9 mouse cellular contexts compared by ENCODE assay signal in the genomic region with DNA sequence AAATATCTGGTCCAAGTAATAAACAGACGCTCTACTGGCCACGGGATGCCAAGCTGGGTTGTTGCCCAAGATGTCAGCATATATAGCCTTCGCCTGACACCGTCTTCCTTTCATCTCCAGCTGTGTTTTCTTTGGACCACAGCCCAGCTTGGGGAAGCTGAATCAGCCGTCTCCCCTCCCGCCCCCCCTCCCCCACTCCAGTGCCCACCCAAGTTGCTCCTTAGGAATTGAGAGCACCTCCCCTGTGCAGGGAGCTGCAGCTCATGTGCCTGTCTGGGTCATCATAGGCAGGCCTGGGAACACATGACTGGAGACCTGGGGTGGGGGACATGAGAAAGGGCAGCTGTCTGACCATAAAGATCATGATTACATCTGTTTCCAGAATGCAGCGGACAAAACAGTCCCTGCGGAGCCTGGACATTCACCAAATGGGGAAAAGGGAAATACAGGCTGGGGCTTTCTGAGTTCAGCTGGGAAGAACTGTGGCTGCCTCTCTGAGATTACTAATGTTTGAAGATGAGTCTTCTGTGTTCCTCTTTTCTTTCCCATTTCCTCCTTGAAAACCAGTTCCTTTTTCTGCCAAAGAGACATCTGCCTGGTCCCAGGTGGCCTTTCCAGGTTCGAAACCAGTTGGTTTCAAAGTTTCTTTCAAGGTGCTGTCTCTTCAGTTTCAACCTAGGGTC. TPM values are rescaled to one million over a fixed set of nuclear protein-coding genes. Genes with fewer than 3 reads are reported as not detected.
DNase-seq lines count a peak whose midpoint lies in the region; ATAC-seq and TF ChIP-seq lines count a peak whose summit lies in the region.
"Had no signal": no experiment of that assay in that cellular context is flagged by ENCODE, and none has a peak within 500 bp of the region (broad histone marks: within the 10 kb centered on the region; RNA-seq: fewer than 3 reads in every experiment).

No protein-coding gene starts in this region.

- H3K4me1 ChIP-seq in kidney, embryonic 14.5 days (ENCODE audit: control insufficient read depth, insufficient read depth, low read length) = peaks cover 43% of the 10 kb centered on the region
- H3K4me1 ChIP-seq in forebrain, embryonic 13.5 days = peaks cover 20% of the 10 kb centered on the region
- H3K4me1 ChIP-seq in hindbrain, embryonic 16.5 days (ENCODE audit: control insufficient read depth, insufficient read depth, low read depth, low read length) = peaks cover 10% of the 10 kb centered on the region

- DNase-seq in kidney, adult 8-10 months = no peak
- DNase-seq in Muller cell, postnatal 12 days (ENCODE audit: inconsistent ontology term) = peak; percentile 53
- no peak for DNase-seq in left cerebral cortex, adult 2 months (ENCODE audit: extremely low spot score in 1 of 2, low spot score in 2 of 2)
- no peak for DNase-seq in spleen, postnatal 14 days (ENCODE audit: low spot score in 2 of 2)

- H3K27ac ChIP-seq in kidney, embryonic 14.5 days (ENCODE audit: low read depth, low read length) = peak overlapping the region; percentile 65
- no peak overlapping the region for H3K27ac ChIP-seq in forebrain, embryonic 13.5 days
- peak overlapping the region; percentile 27 for H3K27ac ChIP-seq in hindbrain, embryonic 16.5 days (ENCODE audit: low read depth, low read length)
- peak overlapping the region; percentile 96 for H3K27ac ChIP-seq in macrophage
- no peak overlapping the region; the same call in 1 of the 2 replicates for H3K27ac ChIP-seq in left cerebral cortex, adult 2 months

- H3K36me3 ChIP-seq in kidney, embryonic 14.5 days (ENCODE audit: control insufficient read depth, insufficient read depth, low read length) = no peaks in the 10 kb centered on the region
- no peaks in the 10 kb centered on the region for H3K36me3 ChIP-seq in forebrain, embryonic 13.5 days (ENCODE audit: poor library complexity, severe bottlenecking)
- no peaks in the 10 kb centered on the region for H3K36me3 ChIP-seq in hindbrain, embryonic 16.5 days (ENCODE audit: control insufficient read depth, insufficient read depth, low read length)
- H3K36me3 ChIP-seq in macrophage (ENCODE audit: inconsistent target) = no peaks in the 10 kb centered on the region
- H3K36me3 ChIP-seq: G1E had no signal

- WGBS in kidney, embryonic 14.5 days = 22% methylated on average over 9 of the region's 9 CpGs
- 48% methylated on average over 9 of the region's 9 CpGs for WGBS in forebrain, embryonic 13.5 days
- WGBS in hindbrain, embryonic 16.5 days = 31% methylated on average over 9 of the region's 9 CpGs
- 2% methylated on average over 8 of the region's 9 CpGs for WGBS in macrophage (ENCODE audit: missing documents)

- peaks cover 7% of the 10 kb centered on the region for H3K27me3 ChIP-seq in kidney, embryonic 14.5 days (ENCODE audit: control insufficient read depth, insufficient read depth, low read length)
- H3K27me3 ChIP-seq in forebrain, embryonic 13.5 days = peaks cover 25% of the 10 kb centered on the region
- H3K27me3 ChIP-seq in hindbrain, embryonic 16.5 days (replicated peaks; ENCODE audit: control insufficient read depth, insufficient read depth, low read length) = 0 out of 2 replicates have a peak, but pooled peaks cover 5% of the 10 kb centered on the region

- no peaks in the 10 kb centered on the region for H3K9me3 ChIP-seq in kidney, embryonic 14.5 days (ENCODE audit: control insufficient read depth, low read length)
- no peaks in the 10 kb centered on the region for H3K9me3 ChIP-seq in forebrain, embryonic 13.5 days (replicated peaks)
- H3K9me3 ChIP-seq in hindbrain, embryonic 16.5 days (ENCODE audit: control insufficient read depth, low read length) = no peaks in the 10 kb centered on the region

- peak; percentile 66 for ATAC-seq in kidney, embryonic 14.5 days (ENCODE audit: low FRiP score, low TSS enrichment)
- peak; percentile 50; the same call in 1 of the 2 replicates for ATAC-seq in forebrain, embryonic 13.5 days
- peak; percentile 80 for ATAC-seq in hindbrain, embryonic 16.5 days

- no peak overlapping the region for H3K9ac ChIP-seq in kidney, embryonic 14.5 days (ENCODE audit: low read depth, low read length)
- H3K9ac ChIP-seq in forebrain, embryonic 13.5 days = no peak overlapping the region
- H3K9ac ChIP-seq in hindbrain, embryonic 16.5 days (ENCODE audit: low read depth, low read length) = no peak overlapping the region

- H3K79me2 ChIP-seq in macrophage (ENCODE audit: inconsistent target) = no peaks in the 10 kb centered on the region

- intact Hi-C loops in left cerebral cortex, adult 2 months (cut with DNase I) = no loop called here

- no peak overlapping the region for H3K4me3 ChIP-seq in kidney, embryonic 14.5 days (ENCODE audit: low read length)
- no peak overlapping the region for H3K4me3 ChIP-seq in forebrain, embryonic 13.5 days
- no peak overlapping the region for H3K4me3 ChIP-seq in hindbrain, embryonic 16.5 days (ENCODE audit: low read length)
- no peak overlapping the region for H3K4me3 ChIP-seq in macrophage (ENCODE audit: inconsistent target)
- H3K4me3 ChIP-seq in left cerebral cortex, adult 2 months = no peak overlapping the region

- H3K4me2 ChIP-seq in kidney, embryonic 14.5 days (replicated peaks; ENCODE audit: low read depth, low read length) = 0 out of 2 replicates have a peak overlapping the region, but pooled peaks have one; percentile 3
- H3K4me2 ChIP-seq in forebrain, embryonic 13.5 days = no peak overlapping the region
- no peak overlapping the region for H3K4me2 ChIP-seq in hindbrain, embryonic 16.5 days (ENCODE audit: low read length)

- TF ChIP-seq CTCF in left cerebral cortex, adult 2 months (IDR thresholded peaks at IDR 0.05) = no peak

RNA-seq across cellular contexts. Expression of a gene that starts 4.8 kb away (rescaled TPM):
- polyA plus RNA-seq in kidney, embryonic 14.5 days (2014; fragmentation: Nextera tagmentation; extraction: Ambion mirVana) = 25.7 and 34.6 TPM in 2 replicates
- polyA plus RNA-seq in forebrain, embryonic 13.5 days (2015; fragmentation: Nextera tagmentation; extraction: Ambion mirVana) = 34.3 and 35.4 TPM in 2 replicates
- polyA plus RNA-seq in hindbrain, embryonic 16.5 days (2015; fragmentation: Nextera tagmentation; extraction: Ambion mirVana) = 127 and 140 TPM in 2 replicates
- 100 to 1,000 TPM; 103 to 546 (median 287) TPM for total RNA-seq in macrophage (2018; cell fraction: chromatin; rRNA removed)
- 1,000 to 10,000 TPM in 3 of 26 experiments, 100 to 1,000 TPM in 23; 293 to 1,067 (median 626) TPM for total RNA-seq in macrophage (2018; cell fraction: cytosol; rRNA removed)
- 1,000 to 10,000 TPM in 1 of 26 experiments, 100 to 1,000 TPM in 25; 381 to 1,006 (median 769) TPM for total RNA-seq in macrophage (2018; cell fraction: nucleus; rRNA removed)
- 538 to 865 TPM (median 584 TPM) in 3 replicates for polyA plus RNA-seq in macrophage (2018)
- 10 to 100 TPM; 78.1 to 82.4 TPM for total RNA-seq in left cerebral cortex, adult 2 months (2021)
- total RNA-seq: G1E had no signal
- polyA plus RNA-seq: G1E had no signal

RNA-seq across cellular contexts. Expression of a gene that starts 16.8 kb away (rescaled TPM):
- 68.9 and 72.9 TPM in 2 replicates for polyA plus RNA-seq in kidney, embryonic 14.5 days (2014; fragmentation: Nextera tagmentation; extraction: Ambion mirVana)
- polyA plus RNA-seq in forebrain, embryonic 13.5 days (2015; fragmentation: Nextera tagmentation; extraction: Ambion mirVana) = 101 and 107 TPM in 2 replicates
- 71.3 and 77.6 TPM in 2 replicates for polyA plus RNA-seq in hindbrain, embryonic 16.5 days (2015; fragmentation: Nextera tagmentation; extraction: Ambion mirVana)
- 10 to 100 TPM; 27.5 to 75.8 (median 51.5) TPM for total RNA-seq in macrophage (2018; cell fraction: chromatin; rRNA removed)
- 10 to 100 TPM; 18.5 to 35.7 (median 25.1) TPM for total RNA-seq in macrophage (2018; cell fraction: cytosol; rRNA removed)
- total RNA-seq in macrophage (2018; cell fraction: nucleus; rRNA removed) = 10 to 100 TPM; 21.4 to 47.0 (median 31.9) TPM
- 14.5 to 26.1 TPM (median 19.1 TPM) in 3 replicates for polyA plus RNA-seq in macrophage (2018)
- 10 to 100 TPM; 44.8 to 48.8 TPM for total RNA-seq in left cerebral cortex, adult 2 months (2021)

RNA-seq across cellular contexts. Expression of a gene that starts 29.1 kb away (rescaled TPM):
- 6.0 and 6.6 TPM in 2 replicates for polyA plus RNA-seq in kidney, embryonic 14.5 days (2014; fragmentation: Nextera tagmentation; extraction: Ambion mirVana)
- polyA plus RNA-seq in forebrain, embryonic 13.5 days (2015; fragmentation: Nextera tagmentation; extraction: Ambion mirVana) = 4.0 and 4.2 TPM in 2 replicates
- 6.7 and 7.8 TPM in 2 replicates for polyA plus RNA-seq in hindbrain, embryonic 16.5 days (2015; fragmentation: Nextera tagmentation; extraction: Ambion mirVana)
- 100 to 1,000 TPM in 1 of 26 experiments, 10 to 100 TPM in 25; 16.9 to 102 (median 59.3) TPM for total RNA-seq in macrophage (2018; cell fraction: chromatin; rRNA removed)
- total RNA-seq in macrophage (2018; cell fraction: cytosol; rRNA removed) = 10 to 100 TPM in 11 of 26 experiments, 1 to 10 TPM in 15; 4.2 to 22.3 (median 8.9) TPM
- total RNA-seq in macrophage (2018; cell fraction: nucleus; rRNA removed) = 10 to 100 TPM; 11.4 to 90.2 (median 33.1) TPM
- 3.9 to 17.8 TPM (median 7.7 TPM) in 3 replicates for polyA plus RNA-seq in macrophage (2018)
- total RNA-seq in left cerebral cortex, adult 2 months (2021) = 1 to 10 TPM; 3.9 to 5.3 TPM

RNA-seq across cellular contexts. Expression of a gene that starts 29.6 kb away (rescaled TPM):
- polyA plus RNA-seq in kidney, embryonic 14.5 days (2014; fragmentation: Nextera tagmentation; extraction: Ambion mirVana) = 122 and 135 TPM in 2 replicates
- polyA plus RNA-seq in forebrain, embryonic 13.5 days (2015; fragmentation: Nextera tagmentation; extraction: Ambion mirVana) = 82.7 and 91.6 TPM in 2 replicates
- 108 and 114 TPM in 2 replicates for polyA plus RNA-seq in hindbrain, embryonic 16.5 days (2015; fragmentation: Nextera tagmentation; extraction: Ambion mirVana)
- 1,000 to 10,000 TPM in 5 of 26 experiments, 100 to 1,000 TPM in 21; 231 to 1,612 (median 642) TPM for total RNA-seq in macrophage (2018; cell fraction: chromatin; rRNA removed)
- total RNA-seq in macrophage (2018; cell fraction: cytosol; rRNA removed) = 1,000 to 10,000 TPM in 19 of 26 experiments, 100 to 1,000 TPM in 7; 818 to 1,776 (median 1,127) TPM
- 1,000 to 10,000 TPM in 20 of 26 experiments, 100 to 1,000 TPM in 6; 377 to 1,961 (median 1,176) TPM for total RNA-seq in macrophage (2018; cell fraction: nucleus; rRNA removed)
- polyA plus RNA-seq in macrophage (2018) = 1,416 to 1,739 TPM (median 1,652 TPM) in 3 replicates
- total RNA-seq in left cerebral cortex, adult 2 months (2021) = 10 to 100 TPM; 89.5 to 96.2 TPM

RNA-seq across cellular contexts. Expression of a gene that starts 34.0 kb away (rescaled TPM):
- not detected in 2 replicates for polyA plus RNA-seq in kidney, embryonic 14.5 days (2014; fragmentation: Nextera tagmentation; extraction: Ambion mirVana)
- polyA plus RNA-seq in forebrain, embryonic 13.5 days (2015; fragmentation: Nextera tagmentation; extraction: Ambion mirVana) = not detected in 2 replicates
- polyA plus RNA-seq in hindbrain, embryonic 16.5 days (2015; fragmentation: Nextera tagmentation; extraction: Ambion mirVana) = not detected in 2 replicates
- 100 to 1,000 TPM in 3 of 26 experiments, 10 to 100 TPM in 23; 11.3 to 125 (median 43.8) TPM for total RNA-seq in macrophage (2018; cell fraction: chromatin; rRNA removed)
- total RNA-seq in macrophage (2018; cell fraction: cytosol; rRNA removed) = 1 to 10 TPM in 4 of 26 experiments, under 1 TPM in 17, not detected in 5; 0.17 to 2.9 (median 0.62) TPM
- 10 to 100 TPM in 14 of 26 experiments, 1 to 10 TPM in 12; 2.0 to 75.9 (median 11.1) TPM for total RNA-seq in macrophage (2018; cell fraction: nucleus; rRNA removed)
- polyA plus RNA-seq in macrophage (2018) = 0.80 TPM in 1 of 3 replicates, not detected in the others
- total RNA-seq in left cerebral cortex, adult 2 months (2021) = under 1 TPM; 0.45 to 0.58 TPM
- total RNA-seq: G1E had no signal
- polyA plus RNA-seq: G1E had no signal

Comparison
In these comparisons a context has a peak if more than half of its experiments do, and no peak if none do; other contexts are left out.
1. H3K27ac ChIP-seq: peak in kidney, embryonic 14.5 days (single experiment), hindbrain, embryonic 16.5 days (single experiment) and macrophage (single experiment); none in forebrain, embryonic 13.5 days (single experiment) and left cerebral cortex, adult 2 months (single experiment).
2. Peak in every context shown above with its lines, with median percentiles within 50 percentile points of each other: ATAC-seq.